ENCODE assay signal across 8 mouse cellular contexts in genomic region chr8:117802299-117802689, GRCm38 (mm10). TPM values are rescaled to one million over a fixed set of nuclear protein-coding genes. Genes with fewer than 3 reads are reported as not detected.
A peak's percentile ranks its signal among the peaks of the same experiment; 100 is the strongest.
DNase-seq lines count a peak whose midpoint lies in the region; ATAC-seq and TF ChIP-seq lines count a peak whose summit lies in the region.

No protein-coding gene starts in this region.

- TF ChIP-seq POLR2A in CH12.LX (IDR thresholded peaks at IDR 0.05; ENCODE audit: low read depth, low read length): no peak
- TF ChIP-seq POLR2A in embryonic fibroblast, embryonic 13.5 days (IDR thresholded peaks at IDR 0.05; ENCODE audit: low read depth, low read length): no peak
- TF ChIP-seq POLR2A in small intestine, adult 2 months (IDR thresholded peaks at IDR 0.05; ENCODE audit: low read depth, low read length): no peak

- no peak for TF ChIP-seq EP300 in CH12.LX (IDR thresholded peaks at IDR 0.05; ENCODE audit: low read length)

- no peaks in the 10 kb centered on the region for H3K9me3 ChIP-seq in heart, embryonic 13.5 days
- no peaks in the 10 kb centered on the region for H3K9me3 ChIP-seq in CH12.LX (replicated peaks; ENCODE audit: low read length)
- no peaks in the 10 kb centered on the region for H3K9me3 ChIP-seq in limb, embryonic 15.5 days

- H3K36me3 ChIP-seq in heart, embryonic 13.5 days: peaks cover 20% of the 10 kb centered on the region
- H3K36me3 ChIP-seq in CH12.LX (replicated peaks in 1 of 2; ENCODE audit: control insufficient read depth in 1 of 2, insufficient read depth in 1 of 2, low read length in 1 of 2): peaks cover 3 to 16% of the 10 kb centered on the region in 2 experiments
- H3K36me3 ChIP-seq in limb, embryonic 15.5 days: peaks cover 19% of the 10 kb centered on the region
- H3K36me3 ChIP-seq in small intestine, adult 2 months (ENCODE audit: control insufficient read depth, insufficient read depth, low read length): peaks cover 9% of the 10 kb centered on the region

- no peak for TF ChIP-seq RAD21 in CH12.LX (IDR thresholded peaks at IDR 0.05; ENCODE audit: low read depth, low read length)

- H3K27ac ChIP-seq in heart, embryonic 13.5 days (replicated peaks): peak overlapping the region; percentile 96
- H3K27ac ChIP-seq in CH12.LX (ENCODE audit: insufficient read depth, low read depth): peak overlapping the region; percentile 21; the same call in 1 of the 2 replicates
- peak overlapping the region; percentile 29 for H3K27ac ChIP-seq in embryonic fibroblast, embryonic 13.5 days (ENCODE audit: insufficient read depth, low read length)
- peak overlapping the region; percentile 95 for H3K27ac ChIP-seq in limb, embryonic 15.5 days
- peak overlapping the region; percentile 66 for H3K27ac ChIP-seq in small intestine, adult 2 months (ENCODE audit: insufficient read depth, low read depth, low read length)

- peaks cover 37% of the 10 kb centered on the region for H3K79me2 ChIP-seq in CH12.LX (replicated peaks; ENCODE audit: control insufficient read depth, extremely low read depth, insufficient read depth, poor library complexity, severe bottlenecking)

- peak overlapping the region; percentile 91 for H3K4me3 ChIP-seq in heart, embryonic 13.5 days
- H3K4me3 ChIP-seq in CH12.LX (replicated peaks in 1 of 3; ENCODE audit: low read depth in 2 of 3, low read length in 2 of 3, poor library complexity in 1 of 3): peak overlapping the region; percentile 58 to 88 (median 65)
- H3K4me3 ChIP-seq in embryonic fibroblast, embryonic 13.5 days (ENCODE audit: insufficient read depth, low read length): peak overlapping the region; percentile 48
- peak overlapping the region; percentile 85 for H3K4me3 ChIP-seq in limb, embryonic 15.5 days
- peak overlapping the region; percentile 70 for H3K4me3 ChIP-seq in small intestine, adult 2 months (ENCODE audit: low read depth, low read length)

- no peak for DNase-seq in heart, postnatal 4 days
- DNase-seq in CH12.LX (ENCODE audit: extremely low read depth): no peak
- no peak for DNase-seq in yolk sac, embryonic 10.5 days (ENCODE audit: low spot score)
- no peak for DNase-seq in layer of hippocampus, postnatal 14 days (ENCODE audit: low spot score in 2 of 2)

- H3K9ac ChIP-seq in heart, embryonic 13.5 days: peak overlapping the region; percentile 80
- H3K9ac ChIP-seq in CH12.LX (ENCODE audit: insufficient read depth, low read depth): peak overlapping the region; percentile 46
- H3K9ac ChIP-seq in limb, embryonic 15.5 days: peak overlapping the region; percentile 93

- H3K4me1 ChIP-seq in heart, embryonic 13.5 days: peaks cover 28% of the 10 kb centered on the region
- H3K4me1 ChIP-seq in CH12.LX (ENCODE audit: control insufficient read depth in 1 of 2, insufficient read depth in 2 of 2): peaks cover 3 to 22% of the 10 kb centered on the region in 2 experiments; a peak in 2 of 4 replicates
- no peaks in the 10 kb centered on the region for H3K4me1 ChIP-seq in embryonic fibroblast, embryonic 13.5 days (ENCODE audit: control insufficient read depth, insufficient read depth, low read length)
- H3K4me1 ChIP-seq in limb, embryonic 15.5 days: peaks cover 17% of the 10 kb centered on the region
- H3K4me1 ChIP-seq in small intestine, adult 2 months (ENCODE audit: control insufficient read depth, insufficient read depth, insufficient read length, low read length): peaks cover 17% of the 10 kb centered on the region; the same call in 1 of the 2 replicates

- no peaks in the 10 kb centered on the region for H3K27me3 ChIP-seq in heart, embryonic 13.5 days (replicated peaks)
- H3K27me3 ChIP-seq in CH12.LX (replicated peaks): no peaks in the 10 kb centered on the region
- H3K27me3 ChIP-seq in limb, embryonic 15.5 days: no peaks in the 10 kb centered on the region
- H3K27me3 ChIP-seq in small intestine, adult 2 months (ENCODE audit: control insufficient read depth, insufficient read depth, low read length): no peaks in the 10 kb centered on the region

- in situ Hi-C loops in CH12.LX (cut with MboI; ENCODE audit: low pct_ligation_motif_present, low pct_unique_long_range_greater_than_20kb, low sequenced_read_pairs): no loop called here

- 2% methylated on average over 11 of the region's 11 CpGs for WGBS in heart, embryonic 13.5 days
- WGBS in limb, embryonic 15.5 days: under 1% methylated on average over 11 of the region's 11 CpGs
- 1% methylated on average over 11 of the region's 11 CpGs for WGBS in small intestine, adult 2 months

- ATAC-seq in heart, embryonic 13.5 days (ENCODE audit: extremely low read depth, insufficient number of reproducible peaks, low FRiP score, low TSS enrichment): peak; percentile 21
- ATAC-seq in limb, embryonic 15.5 days (ENCODE audit: insufficient number of reproducible peaks, low FRiP score, low TSS enrichment, low read depth): no peak; the same call in 1 of the 2 replicates

- H3K4me2 ChIP-seq in heart, embryonic 13.5 days: peak overlapping the region; percentile 81
- H3K4me2 ChIP-seq in CH12.LX (ENCODE audit: insufficient read depth, low read depth, poor library complexity, severe bottlenecking): peak overlapping the region; percentile 93
- H3K4me2 ChIP-seq in limb, embryonic 15.5 days: peak overlapping the region; percentile 60

- TF ChIP-seq CTCF in CH12.LX (conservative IDR thresholded peaks at IDR 0.05 in 1 of 2, IDR thresholded peaks at IDR 0.05 in 1 of 2; ENCODE audit: low read depth in 2 of 2, low read length in 2 of 2): no peak
- no peak; the same call in 1 of the 2 replicates for TF ChIP-seq CTCF in embryonic fibroblast, embryonic 13.5 days (IDR thresholded peaks at IDR 0.05; ENCODE audit: borderline replicate concordance, insufficient read depth, low read length)
- no peak for TF ChIP-seq CTCF in small intestine, adult 2 months (IDR thresholded peaks at IDR 0.05; ENCODE audit: extremely low read depth, insufficient read length, insufficient replicate concordance, low read depth, low read length)

- dilution Hi-C loops in CH12.LX (cut with MboI; ENCODE audit: extremely low pct_ligation_motif_present, extremely low pct_unique_long_range_greater_than_20kb, low sequenced_read_pairs): no loop called here

TF ChIP-seq in CH12.LX, 34 proteins besides CTCF, POLR2A, EP300 and RAD21:
- no peak for TF ChIP-seq RCOR1 (conservative IDR thresholded peaks at IDR 0.05; ENCODE audit: low read depth, low read length)
- TF ChIP-seq MAZ (IDR thresholded peaks at IDR 0.05; ENCODE audit: low read depth, low read length): 0 out of 2 replicates have a peak, but pooled peaks have one; percentile 44
- TF ChIP-seq ELF1 (IDR thresholded peaks at IDR 0.05; ENCODE audit: low read depth, low read length): no peak
- TF ChIP-seq JUN (IDR thresholded peaks at IDR 0.05; ENCODE audit: insufficient read depth, low read depth, low read length): no peak
- TF ChIP-seq MXI1 (IDR thresholded peaks at IDR 0.05; ENCODE audit: low read depth, low read length): 0 out of 2 replicates have a peak, but pooled peaks have one; percentile 31
- TF ChIP-seq TCF12 (IDR thresholded peaks at IDR 0.05; ENCODE audit: low read depth, low read length): no peak
- no peak for TF ChIP-seq ZNF384 (IDR thresholded peaks at IDR 0.05; ENCODE audit: low read depth, low read length)
- TF ChIP-seq E2F4 (IDR thresholded peaks at IDR 0.05; ENCODE audit: insufficient replicate concordance, low read depth, low read length): no peak
- 0 out of 2 replicates have a peak, but pooled peaks have one; percentile 2 for TF ChIP-seq MAX (IDR thresholded peaks at IDR 0.05; ENCODE audit: low read length)
- TF ChIP-seq ZKSCAN1 (IDR thresholded peaks at IDR 0.05; ENCODE audit: borderline replicate concordance, low read depth, low read length): no peak

RNA-seq across cellular contexts. Expression of gene Mphosph6, which starts 0.6 kb away (rescaled TPM):
- 37.2 and 37.6 TPM in 2 replicates for polyA plus RNA-seq in heart, embryonic 13.5 days (2015; fragmentation: Nextera tagmentation; extraction: Ambion mirVana)
- total RNA-seq in heart, postnatal 4 days (2021): 10 to 100 TPM; 20.3 to 22.9 TPM
- 89.6 and 114 TPM in 2 replicates for total RNA-seq in CH12.LX (2012; rRNA removed)
- total RNA-seq in CH12.LX (2014; rRNA removed): 225 and 243 TPM in 2 replicates
- polyA plus RNA-seq in CH12.LX (2012; ENCODE audit: insufficient read length, low read depth): 232 and 241 TPM in 2 replicates
- 48.9 and 52.4 TPM in 2 replicates for polyA plus RNA-seq in embryonic fibroblast, embryonic 13.5 days (2011; ENCODE audit: insufficient read length, low read depth, missing spikeins)
- 56.7 and 59.4 TPM in 2 replicates for polyA plus RNA-seq in limb, embryonic 15.5 days (2015; fragmentation: Nextera tagmentation; extraction: Ambion mirVana)
- 1.5 and 2.1 TPM in 2 replicates for polyA plus RNA-seq in small intestine, adult 2 months (2012; rRNA removed)
- 10 to 100 TPM; 21.8 to 24.9 TPM for total RNA-seq in layer of hippocampus, postnatal 14 days (2021)

Comparison
In these comparisons a context has a peak if more than half of its experiments do, and no peak if none do; other contexts are left out.
1. H3K27ac ChIP-seq: peak in every context shown above with its lines; median percentile 96 in heart, embryonic 13.5 days; 95 in limb, embryonic 15.5 days; 66 in small intestine, adult 2 months; 29 in embryonic fibroblast, embryonic 13.5 days; 21 in CH12.LX.
2. RNA of gene Mphosph6, which starts 0.6 kb away (polyA plus RNA-seq): 232 to 241 TPM in CH12.LX, 56.7 to 59.4 TPM in limb, embryonic 15.5 days, 48.9 to 52.4 TPM in embryonic fibroblast, embryonic 13.5 days and 37.2 to 37.6 TPM in heart, embryonic 13.5 days; 1.5 to 2.1 TPM in small intestine, adult 2 months; every median in the first group is over 10 times any median in the second.
3. Peak in every context shown above with its lines, with median percentiles within 50 percentile points of each other: H3K4me2 ChIP-seq, H3K4me3 ChIP-seq and H3K9ac ChIP-seq.